Mouse (Mus musculus): ENCODE results near the gene Hoxd4. TPM values are rescaled to one million over a fixed set of nuclear protein-coding genes. Genes with fewer than 3 reads are reported as not detected.

Gene Hoxd4
- polyA plus RNA-seq, 2 experiments from 2014 or later, result not detected

- no peak for ATAC-seq
Measured at GRCm38 (mm10) chr2:74693432-74693827, 18.3 kb upstream of the Hoxd4 start.

GRCm38 (mm10) chr2:74694066-74694465 lies 17.7 kb upstream of the Hoxd4 start:
- ATAC-seq, result peak; percentile 33

- no peak for ATAC-seq
Measured at GRCm38 (mm10) chr2:74695383-74695782, 16.3 kb upstream of the Hoxd4 start.

GRCm38 (mm10) chr2:74695813-74696430 lies 15.8 kb upstream of the Hoxd4 start:
- ATAC-seq, result no peak

- no peak for ATAC-seq
Measured at GRCm38 (mm10) chr2:74696442-74697335, 15.0 kb upstream of the Hoxd4 start.

GRCm38 (mm10) chr2:74697567-74698121 lies 14.1 kb upstream of the Hoxd4 start, which contains the start of gene Hoxd9:
Gene Hoxd9, plus strand, starts transcription at chr2:74697727.
- ATAC-seq, result peak; percentile 42

GRCm38 (mm10) chr2:74698201-74699052 lies 13.3 kb upstream of the Hoxd4 start:
- peak; percentile 10 for ATAC-seq

- no peak for ATAC-seq
Measured at GRCm38 (mm10) chr2:74699053-74699430, 12.7 kb upstream of the Hoxd4 start.

GRCm38 (mm10) chr2:74699664-74700545 lies 11.8 kb upstream of the Hoxd4 start:
- no peak for ATAC-seq

- no peak for ATAC-seq
Measured at GRCm38 (mm10) chr2:74700546-74701112, 11.1 kb upstream of the Hoxd4 start.

GRCm38 (mm10) chr2:74701949-74702819 lies 9.5 kb upstream of the Hoxd4 start:
- peak; percentile 47 for ATAC-seq

- ATAC-seq, result no peak
Measured at GRCm38 (mm10) chr2:74702820-74703219, 8.9 kb upstream of the Hoxd4 start.

GRCm38 (mm10) chr2:74703317-74703716 lies 8.4 kb upstream of the Hoxd4 start:
- no peak for ATAC-seq

- no peak for ATAC-seq
Measured at GRCm38 (mm10) chr2:74703720-74704392, 7.9 kb upstream of the Hoxd4 start.

GRCm38 (mm10) chr2:74704393-74704998 lies 7.2 kb upstream of the Hoxd4 start, which contains the start of gene Hoxd8:
Gene Hoxd8, plus strand, starts transcription at chr2:74704615.
- no peak for ATAC-seq

- peak; percentile 12 for ATAC-seq
Measured at GRCm38 (mm10) chr2:74704999-74705466, 6.7 kb upstream of the Hoxd4 start.

- peak; percentile 34 for ATAC-seq
Measured at GRCm38 (mm10) chr2:74705467-74706089, 6.2 kb upstream of the Hoxd4 start.

- ATAC-seq, result no peak
Measured at GRCm38 (mm10) chr2:74706393-74706960, 5.3 kb upstream of the Hoxd4 start.
